Mouse (Mus musculus): ENCODE results near the gene Tob2. TPM values are rescaled to one million over a fixed set of nuclear protein-coding genes. Genes with fewer than 3 reads are reported as not detected.

Tob2 gene
- total RNA-seq, 2 experiments from 2014 or later: 20.3 to 38.2 TPM

Other genes with a start within 250 kb of the Tob2 start
- 8.7 and 10.9 TPM in 2 replicates for gene L3mbtl2, start 194.9 kb downstream of the Tob2 start, total RNA-seq (2015)
- gene L3mbtl2, start 194.9 kb downstream of the Tob2 start, total RNA-seq (2017): 13.5 and 14.2 TPM in 2 replicates
- 0.13 TPM in 1 of 2 replicates, not detected in the other for gene Chadl, start 161.5 kb downstream of the Tob2 start, total RNA-seq (2015)
- not detected in 2 replicates for gene Chadl, start 161.5 kb downstream of the Tob2 start, total RNA-seq (2017)
- 5.8 and 6.2 TPM in 2 replicates for gene Zc3h7b, start 113.7 kb downstream of the Tob2 start, total RNA-seq (2015)
- 5.5 and 7.0 TPM in 2 replicates for gene Zc3h7b, start 113.7 kb downstream of the Tob2 start, total RNA-seq (2017)
- gene Rangap1, start 113.3 kb downstream of the Tob2 start, total RNA-seq (2015): 29.8 and 32.0 TPM in 2 replicates
- 76.5 and 79.1 TPM in 2 replicates for gene Rangap1, start 113.3 kb downstream of the Tob2 start, total RNA-seq (2017)
- 3.1 and 3.3 TPM in 2 replicates for gene Tef, start 56.4 kb downstream of the Tob2 start, total RNA-seq (2015)
- gene Tef, start 56.4 kb downstream of the Tob2 start, total RNA-seq (2017): 6.5 and 8.6 TPM in 2 replicates
- 65.3 and 85.6 TPM in 2 replicates for gene Phf5a, start 13.1 kb upstream of the Tob2 start, total RNA-seq (2015)
- 30.1 and 34.0 TPM in 2 replicates for gene Phf5a, start 13.1 kb upstream of the Tob2 start, total RNA-seq (2017)
- gene Aco2, start 13.5 kb upstream of the Tob2 start, total RNA-seq (2015): 47.0 and 58.7 TPM in 2 replicates
- 82.3 and 89.4 TPM in 2 replicates for gene Aco2, start 13.5 kb upstream of the Tob2 start, total RNA-seq (2017)
- gene Polr3h, start 67.4 kb upstream of the Tob2 start, total RNA-seq (2015): 2.7 and 3.9 TPM in 2 replicates
- 5.5 and 7.8 TPM in 2 replicates for gene Polr3h, start 67.4 kb upstream of the Tob2 start, total RNA-seq (2017)
- not detected in 2 replicates for gene Csdc2, start 78.0 kb upstream of the Tob2 start, total RNA-seq (2015)
- gene Csdc2, start 78.0 kb upstream of the Tob2 start, total RNA-seq (2017): not detected in 2 replicates
- gene Pmm1, start 102.1 kb upstream of the Tob2 start, total RNA-seq (2015): 10.4 and 10.5 TPM in 2 replicates
- gene Pmm1, start 102.1 kb upstream of the Tob2 start, total RNA-seq (2017): 5.6 and 5.7 TPM in 2 replicates
- gene 1700029P11Rik, start 121.7 kb upstream of the Tob2 start, total RNA-seq (2015): not detected in 2 replicates
- not detected in 2 replicates for gene 1700029P11Rik, start 121.7 kb upstream of the Tob2 start, total RNA-seq (2017)
- 28.8 and 36.2 TPM in 2 replicates for gene Xrcc6, start 129.0 kb upstream of the Tob2 start, total RNA-seq (2015)
- gene Xrcc6, start 129.0 kb upstream of the Tob2 start, total RNA-seq (2017): 82.5 and 83.2 TPM in 2 replicates
- gene Desi1, start 175.1 kb upstream of the Tob2 start, total RNA-seq (2015): 19.1 and 26.3 TPM in 2 replicates
- gene Desi1, start 175.1 kb upstream of the Tob2 start, total RNA-seq (2017): 2.6 and 3.9 TPM in 2 replicates
- gene Snu13, start 188.8 kb upstream of the Tob2 start, total RNA-seq (2015): 104 and 106 TPM in 2 replicates
- 79.1 and 80.3 TPM in 2 replicates for gene Snu13, start 188.8 kb upstream of the Tob2 start, total RNA-seq (2017)
- not detected in 2 replicates for gene 4930407I10Rik, start 200.4 kb upstream of the Tob2 start, total RNA-seq (2015)
- gene 4930407I10Rik, start 200.4 kb upstream of the Tob2 start, total RNA-seq (2017): not detected in 2 replicates
- gene Mei1, start 211.2 kb upstream of the Tob2 start, total RNA-seq (2015): not detected in 2 replicates
- not detected in 2 replicates for gene Mei1, start 211.2 kb upstream of the Tob2 start, total RNA-seq (2017)

Data from megakaryocyte, adult 5-6 weeks (primary cell).